Mouse (Mus musculus) lung, postnatal 10 days (tissue): ENCODE measurements around the gene Evi5.

ENCODE experiments used
- DNase-seq: peaks from one replicate; pipeline ENCODE4 v3.0.0; 2021

Evi5 gene

DNA sequence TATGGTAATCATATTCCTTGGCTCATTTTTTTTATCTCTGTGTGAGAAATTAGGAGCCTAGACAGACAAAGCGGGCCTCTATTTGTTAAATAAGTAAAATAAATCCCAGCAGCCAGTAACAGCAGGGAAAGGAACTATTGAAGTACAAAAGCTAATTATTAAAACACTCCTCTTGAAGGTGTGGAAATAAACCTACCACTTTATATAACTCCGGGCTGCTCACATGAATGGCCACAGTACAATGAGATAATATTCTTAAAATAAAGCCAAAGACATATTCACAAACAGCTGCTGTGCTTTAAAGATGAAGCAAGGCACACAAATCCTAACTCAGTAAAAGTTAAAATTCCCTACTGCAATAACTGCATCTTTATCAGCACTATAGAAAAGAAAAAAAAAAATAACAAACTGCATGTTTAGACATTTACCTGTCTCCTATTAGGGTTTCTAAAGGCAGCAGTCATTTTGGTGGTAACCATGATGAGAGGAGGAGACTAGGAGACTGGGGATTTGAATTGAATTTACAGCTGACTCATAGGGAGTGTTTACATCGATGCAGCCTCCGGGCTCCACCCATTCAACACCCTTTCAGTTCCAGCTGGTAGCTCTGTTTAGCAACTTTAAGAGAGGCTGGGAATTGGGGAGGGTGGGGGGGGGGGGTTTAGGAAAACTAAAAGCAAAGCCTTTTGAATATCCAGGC lies at the start of gene Evi5:
Gene Evi5 (minus strand): TSS at position 547 of the 700 bp plus-strand sequence.
- no peak for DNase-seq

DNA sequence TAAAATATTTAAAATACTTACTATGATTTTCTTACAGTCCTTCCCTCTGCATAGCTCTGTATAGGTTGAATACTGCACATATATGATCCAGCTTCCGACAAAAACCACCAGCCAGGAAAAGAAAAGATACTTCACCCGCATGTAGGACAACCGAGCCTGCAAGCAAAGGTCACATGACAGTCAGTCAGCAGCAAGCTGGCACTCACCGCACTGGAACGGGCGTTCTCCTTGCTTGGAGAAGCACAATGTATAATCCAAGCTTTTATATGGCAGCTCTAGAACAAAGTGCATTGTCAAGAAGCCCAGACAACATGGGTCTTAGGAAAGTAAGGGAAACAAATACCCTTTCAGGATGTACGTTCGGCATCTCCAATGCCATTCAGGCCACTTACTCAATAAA lies 49.7 kb upstream of the Evi5 start:
- no peak for DNase-seq

DNA sequence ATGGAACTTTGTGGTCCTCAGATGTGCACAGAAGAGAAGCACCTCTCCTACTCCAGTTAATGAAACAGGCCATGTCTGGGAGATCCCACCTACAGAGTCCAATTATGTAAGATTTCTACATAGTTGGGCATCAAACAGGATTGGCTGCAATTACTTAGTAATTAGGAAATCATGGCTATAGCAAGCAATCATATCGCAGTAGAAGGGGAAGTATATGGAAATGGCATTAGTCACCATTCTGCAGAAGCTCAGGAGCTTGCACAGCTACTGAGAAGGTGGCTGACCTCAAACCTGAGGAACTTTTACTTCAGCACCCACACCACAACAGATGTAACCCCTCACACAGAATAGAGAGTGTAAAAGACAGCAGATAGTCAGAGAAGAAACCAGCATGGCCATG lies 47.9 kb upstream of the Evi5 start:
- no peak for DNase-seq

DNA sequence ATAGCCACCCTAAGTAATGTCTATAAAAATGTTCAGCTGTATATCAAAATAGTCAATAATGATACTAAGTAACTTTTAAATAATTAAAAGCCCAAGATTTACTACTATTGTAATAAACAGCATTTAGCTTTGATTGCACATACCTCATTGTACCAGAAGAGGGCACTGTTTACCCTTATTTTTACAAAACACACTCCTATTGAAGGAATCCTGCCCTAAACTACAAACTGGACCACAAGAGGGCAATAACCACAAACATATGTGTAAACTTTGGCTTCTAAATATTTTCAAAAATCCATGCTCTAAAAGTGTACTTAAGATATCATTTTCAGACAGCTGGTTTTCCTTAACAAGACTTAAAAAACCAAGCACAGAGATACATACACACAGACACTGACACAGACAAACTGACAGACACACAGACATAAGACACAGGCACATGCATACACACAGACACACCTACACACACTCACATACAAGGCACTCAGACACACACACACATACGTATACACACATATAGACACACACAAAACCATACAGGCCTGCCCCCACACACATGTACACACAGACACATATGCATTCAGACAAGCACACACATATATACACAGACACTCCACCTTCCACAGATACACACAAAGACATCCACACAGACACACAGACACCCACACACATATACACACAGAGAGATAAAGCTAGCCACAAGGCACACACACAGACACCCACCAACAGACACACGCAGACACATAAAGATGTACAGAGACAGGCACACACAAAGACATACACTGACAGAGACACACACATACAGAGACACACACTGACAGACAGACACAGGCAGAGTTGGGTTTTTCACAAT lies 46.7 kb upstream of the Evi5 start:
- DNase-seq = peak; percentile 83

DNA sequence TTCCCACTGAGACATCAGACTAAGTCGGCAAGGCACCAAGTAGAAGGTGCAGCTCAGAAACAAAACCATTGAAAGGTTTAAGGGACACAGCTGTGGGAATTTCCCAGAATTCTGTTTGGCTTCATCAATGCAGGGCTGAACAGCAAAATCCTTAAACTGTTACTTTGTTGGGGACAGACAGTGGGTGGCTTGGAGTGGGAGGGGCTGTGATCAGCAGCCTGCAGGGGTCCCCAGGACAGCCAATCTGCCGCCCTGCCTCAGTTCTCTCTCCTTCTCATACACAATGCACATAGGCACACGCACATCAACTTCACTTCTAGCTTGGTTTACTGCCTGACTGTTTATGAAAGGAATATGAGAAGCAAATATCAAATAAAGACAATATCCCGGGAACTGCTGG lies 40.4 kb upstream of the Evi5 start:
- DNase-seq = no peak

DNA sequence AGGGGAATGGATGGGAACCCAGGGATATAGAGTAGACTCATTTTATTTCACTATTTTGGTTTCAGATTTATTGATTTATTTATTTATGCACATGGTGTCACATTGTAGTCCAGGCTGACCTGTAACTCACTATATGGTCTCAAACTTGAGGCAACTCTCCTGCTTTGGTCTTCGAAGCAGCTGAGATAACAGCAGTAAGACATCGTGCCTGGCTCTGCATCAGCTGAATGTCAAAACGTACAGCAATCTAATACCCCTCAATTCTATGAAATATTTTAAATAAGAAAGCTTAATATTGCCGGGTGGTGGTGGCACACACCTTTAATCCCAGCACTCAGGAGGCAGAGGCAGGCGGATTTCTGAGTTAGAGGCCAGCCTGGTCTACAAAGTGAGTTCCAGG lies 36.1 kb upstream of the Evi5 start:
- no peak for DNase-seq

DNA sequence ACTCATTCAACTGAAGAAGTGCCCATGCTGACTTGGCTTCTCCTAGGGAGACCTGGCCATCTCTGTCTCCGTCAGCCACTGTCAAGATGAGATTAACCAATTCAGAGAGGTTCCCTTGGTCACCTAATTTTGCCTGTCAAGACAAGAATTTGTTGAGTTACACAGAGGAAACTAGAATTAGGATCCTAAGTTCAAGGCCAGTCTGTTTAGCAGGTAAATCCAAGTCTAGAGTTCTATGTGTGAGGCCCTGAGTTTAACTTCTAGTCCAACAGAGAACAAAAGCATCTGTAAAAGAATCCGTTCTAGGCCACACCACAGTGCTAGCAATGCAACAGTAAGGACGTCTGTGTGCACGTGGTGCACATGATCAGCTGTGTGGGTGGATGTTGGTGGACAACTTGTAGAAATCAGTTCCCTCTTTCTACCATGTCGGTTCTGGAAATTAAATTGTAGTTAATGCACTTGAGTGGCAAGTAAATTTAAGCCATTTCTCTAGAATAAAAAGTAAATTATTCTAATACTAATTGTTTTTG lies 35.2 kb upstream of the Evi5 start:
- DNase-seq = no peak

DNA sequence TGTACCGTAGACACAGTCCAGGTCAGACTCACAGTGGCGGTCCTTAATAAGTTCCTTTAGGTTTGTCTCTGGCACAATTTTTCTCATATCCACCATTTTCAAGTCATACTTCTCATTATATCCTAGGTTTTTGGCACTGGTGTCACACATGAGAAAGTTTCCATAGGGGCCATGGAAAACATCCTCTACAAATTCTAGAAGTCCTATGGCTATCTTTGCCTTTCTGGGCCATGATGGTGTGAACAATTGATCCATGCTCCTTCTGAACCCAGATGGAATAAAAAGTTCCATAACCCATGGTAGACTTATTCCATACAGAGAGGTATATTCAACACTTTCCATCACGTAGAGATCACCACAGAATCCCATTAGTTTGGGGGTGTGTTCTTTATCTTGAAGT lies 34.8 kb upstream of the Evi5 start:
- DNase-seq = no peak

DNA sequence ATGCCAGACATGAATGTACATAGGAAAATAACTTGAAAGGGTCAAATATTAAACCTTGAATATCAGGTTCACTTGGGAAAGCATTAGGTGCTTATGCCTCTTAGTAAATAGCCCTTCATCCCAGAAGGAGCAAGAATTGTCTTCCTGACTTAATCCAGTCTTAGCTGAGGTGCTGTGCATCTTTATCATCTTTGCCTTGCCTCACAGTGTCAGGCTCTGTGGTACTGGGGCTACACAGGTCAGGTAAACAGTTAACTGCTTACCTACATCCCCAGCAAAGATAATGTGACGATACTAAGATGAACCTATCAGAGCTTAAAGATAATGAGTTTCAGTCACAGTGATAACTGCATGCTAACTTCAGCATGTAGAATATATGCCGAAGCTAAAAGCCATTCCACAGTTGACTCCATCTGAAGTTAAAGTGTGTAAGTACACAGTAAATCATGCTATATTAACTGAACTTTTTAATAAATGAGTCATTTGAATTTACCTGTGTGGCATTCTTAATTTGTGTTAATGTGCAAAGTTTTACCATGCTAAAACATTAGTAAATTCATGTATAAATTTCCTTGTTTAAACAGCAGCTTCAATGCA lies 33.7 kb upstream of the Evi5 start:
- no peak for DNase-seq

DNA sequence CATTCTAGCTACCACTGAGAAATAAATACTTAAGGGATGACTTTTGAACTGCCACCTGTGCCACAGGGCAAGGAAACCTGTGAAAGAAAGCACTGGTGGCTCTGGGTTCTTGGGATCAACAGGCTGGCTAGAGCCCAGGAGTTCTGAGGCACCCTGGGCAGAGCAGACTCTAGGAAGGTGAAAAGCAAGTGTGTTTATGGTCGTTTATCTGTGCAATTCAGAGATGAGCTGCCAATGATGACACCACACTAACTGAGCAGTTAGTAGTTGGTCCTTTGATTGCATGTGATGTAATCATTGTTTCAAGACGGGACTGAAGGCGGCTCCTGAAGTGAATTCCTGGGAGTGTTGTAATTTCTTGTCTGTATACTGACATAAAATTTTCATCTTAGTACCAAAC lies 29.4 kb upstream of the Evi5 start:
- DNase-seq = no peak

DNA sequence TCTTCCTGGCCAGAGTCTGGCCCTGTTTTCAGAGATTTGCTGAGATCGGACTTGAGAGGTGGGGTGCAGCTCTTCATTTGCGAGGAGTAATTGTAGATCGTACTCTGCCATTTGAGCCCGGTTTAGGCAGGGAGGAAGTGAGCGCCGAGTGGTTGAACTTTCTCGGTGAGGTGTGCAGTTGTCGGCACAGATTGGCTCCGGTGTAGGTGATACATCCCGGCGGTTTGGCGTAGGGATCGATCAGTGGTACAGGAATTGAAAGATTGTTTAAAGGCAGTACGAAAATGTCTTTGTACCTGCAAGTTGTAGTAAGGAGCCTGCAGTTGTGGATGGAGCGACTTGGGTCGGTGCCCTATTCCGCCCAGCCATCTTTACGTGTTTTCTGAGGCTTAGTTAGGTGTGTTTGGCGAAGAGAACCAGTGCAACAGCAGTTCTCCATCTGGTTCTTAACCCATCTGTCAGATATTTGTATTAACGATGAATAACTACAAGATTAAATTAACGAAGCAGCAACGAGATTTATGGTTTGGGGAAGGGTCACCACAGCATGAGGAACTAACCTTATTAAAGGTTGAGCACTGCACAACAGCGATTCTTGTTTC lies 26.2 kb upstream of the Evi5 start:
- no peak for DNase-seq

DNA sequence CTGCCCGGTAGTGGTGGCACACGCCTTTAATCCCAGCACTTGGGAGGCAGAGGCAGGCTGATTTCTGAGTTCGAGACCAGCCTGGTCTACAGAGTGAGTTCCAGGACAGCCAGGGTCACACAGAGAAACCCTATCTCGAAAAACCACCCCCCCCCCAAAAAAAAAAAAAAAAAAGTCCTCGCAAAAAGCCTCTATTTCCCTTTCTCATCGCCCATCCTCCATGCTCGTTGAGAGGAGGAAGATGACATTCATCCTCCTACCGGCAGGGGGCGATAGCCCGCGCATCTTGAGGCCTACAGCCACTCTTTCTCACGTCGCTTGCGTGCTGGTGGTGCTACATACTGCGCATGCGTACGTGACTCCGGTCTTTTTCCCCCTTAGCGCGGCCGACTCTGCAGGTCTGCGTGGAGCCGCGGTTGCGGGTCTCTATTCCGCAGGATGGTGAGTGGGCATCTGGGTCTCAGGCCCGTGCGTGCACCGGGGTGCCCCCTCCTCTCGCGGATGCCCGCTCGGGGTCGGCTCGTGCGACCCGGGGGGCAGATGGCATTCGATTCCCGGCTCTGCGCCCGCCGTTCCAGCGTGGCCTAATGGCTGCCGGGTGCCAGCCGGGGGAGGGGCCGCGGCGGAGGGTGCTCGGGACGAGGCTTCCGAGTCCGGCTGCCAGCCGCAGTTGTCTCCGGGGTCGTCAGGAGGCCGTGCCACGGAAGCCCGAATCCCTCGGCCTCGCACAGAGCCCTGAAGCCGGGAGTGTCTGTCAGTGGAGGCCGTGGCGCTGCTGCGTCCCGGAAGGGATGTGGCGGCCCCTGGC lies 25.5 kb upstream of the Evi5 start, which contains the start of gene Rpl5:
Gene Rpl5 (plus strand): TSS at position 297 of the 808 bp plus-strand sequence.
- DNase-seq = peak; percentile 97

DNA sequence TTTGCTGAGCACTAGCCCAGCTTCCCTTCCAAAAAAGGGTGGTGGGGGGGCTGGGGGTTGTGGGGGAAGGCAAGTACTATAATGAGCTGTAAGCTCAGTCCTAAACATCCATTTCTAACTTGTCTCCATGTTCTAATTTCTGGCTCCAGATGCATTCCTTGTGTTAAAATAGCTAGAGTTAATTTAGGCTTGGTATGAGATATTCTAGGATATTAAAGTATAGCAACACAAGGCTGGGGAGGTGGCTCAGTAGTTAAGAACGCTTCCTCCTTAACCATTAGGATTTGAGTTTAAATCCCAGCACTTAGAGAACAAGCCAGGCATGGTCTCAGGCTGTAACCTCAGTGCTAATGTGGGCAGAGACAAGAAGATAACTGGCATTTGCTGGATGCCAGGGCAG lies 21.4 kb upstream of the Evi5 start:
- no peak for DNase-seq

DNA sequence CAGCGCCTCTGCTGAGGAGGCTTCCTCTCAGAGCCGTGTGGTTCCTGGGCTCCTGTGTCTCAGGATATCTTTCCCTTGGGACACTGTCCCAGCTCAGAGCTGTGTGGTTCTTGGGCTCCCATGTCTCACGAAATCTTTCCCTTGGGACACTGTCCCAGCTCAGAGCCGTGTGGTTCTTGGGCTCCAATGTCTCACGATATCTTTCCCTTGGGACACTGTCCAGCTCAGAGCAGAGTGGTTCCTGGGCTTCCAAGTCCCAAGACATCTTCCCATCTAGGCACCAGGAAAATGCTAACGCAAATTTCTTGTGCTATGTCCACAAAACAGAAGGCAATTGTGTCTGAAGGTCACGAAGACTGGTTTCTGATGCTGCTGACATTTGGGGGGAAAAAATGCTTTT lies 19.8 kb upstream of the Evi5 start:
- DNase-seq = no peak

DNA sequence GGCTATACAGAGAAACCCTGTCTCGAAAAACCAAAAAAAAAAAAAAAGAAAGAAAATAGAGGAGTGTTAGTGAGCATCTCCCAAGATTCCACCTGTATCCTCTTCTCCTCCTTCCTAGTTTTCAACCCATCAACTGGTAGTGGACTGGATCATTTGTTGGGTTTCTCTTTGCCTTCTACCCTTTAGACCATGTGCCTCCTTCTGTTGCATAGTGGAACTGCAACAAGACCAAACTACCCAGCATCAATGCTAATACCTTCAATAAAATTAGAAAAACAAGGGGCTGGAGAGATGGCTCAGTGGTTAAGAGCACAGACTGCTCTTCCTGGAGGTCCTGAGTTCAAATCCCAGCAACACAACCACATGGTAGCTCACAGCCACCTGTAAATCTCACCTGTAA lies 16.6 kb upstream of the Evi5 start:
- peak; percentile 63 for DNase-seq

DNA sequence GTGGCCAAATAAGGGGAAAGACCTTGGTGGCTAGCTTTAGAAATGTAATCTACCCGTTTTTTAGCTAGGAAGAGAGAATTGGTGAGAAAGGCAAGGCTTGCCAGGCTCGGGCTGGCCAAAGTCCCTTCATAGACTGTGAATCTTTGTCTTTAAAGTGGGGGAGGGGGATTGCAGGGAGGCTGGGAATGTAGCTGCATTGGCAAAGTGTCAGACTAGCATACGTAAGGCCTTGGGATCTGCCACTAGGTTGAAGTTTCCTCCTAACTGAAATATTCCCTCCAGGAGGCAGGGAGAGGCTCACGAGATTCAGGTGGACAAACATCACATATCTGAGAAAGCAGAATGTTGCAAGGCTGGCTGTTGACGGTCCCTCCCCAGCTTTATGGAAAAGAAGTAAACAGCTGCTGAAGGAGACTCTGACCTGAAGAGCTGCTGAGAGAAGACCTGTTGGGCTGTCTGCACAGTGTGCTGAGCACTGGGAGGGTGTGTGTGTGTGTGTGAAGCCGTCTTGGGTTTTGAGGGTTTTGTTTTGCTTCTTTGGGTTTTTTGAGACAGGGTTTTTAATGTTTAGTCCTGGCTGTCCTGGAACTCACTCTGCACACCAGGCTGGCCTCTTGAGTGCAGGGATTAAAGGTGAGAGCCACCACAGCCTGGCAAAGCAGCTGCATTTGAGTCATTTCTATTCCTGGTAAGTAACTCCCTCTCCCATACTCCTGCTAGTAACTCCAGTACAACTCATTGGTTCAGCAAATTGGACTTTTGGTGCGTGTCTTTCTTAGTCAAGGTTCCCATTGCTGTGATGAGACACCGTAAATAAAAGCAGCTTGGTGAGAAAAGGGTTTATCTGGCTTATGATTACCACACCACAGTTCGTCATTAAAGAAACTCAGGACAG lies 15.3 kb upstream of the Evi5 start:
- DNase-seq = peak; percentile 10

DNA sequence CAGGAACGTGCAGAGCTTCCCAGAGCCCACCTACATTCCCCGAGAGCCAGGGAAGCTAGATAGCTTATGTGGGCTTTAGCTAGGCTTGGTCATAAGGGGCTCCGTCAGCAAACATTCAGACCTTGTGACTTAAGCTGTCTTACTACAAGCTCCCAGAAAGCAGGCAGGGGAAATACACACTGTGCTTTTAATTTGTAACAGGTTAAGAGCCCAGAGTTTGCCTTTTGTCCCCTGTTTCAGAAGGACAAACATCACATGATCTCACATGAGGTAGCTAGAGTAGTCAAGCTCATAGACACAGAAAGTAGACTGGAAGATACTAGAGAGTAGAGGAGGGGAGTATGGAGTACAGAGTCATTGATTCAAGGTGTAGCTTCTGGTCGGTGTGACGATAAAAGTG lies 5.8 kb upstream of the Evi5 start:
- no peak for DNase-seq

DNA sequence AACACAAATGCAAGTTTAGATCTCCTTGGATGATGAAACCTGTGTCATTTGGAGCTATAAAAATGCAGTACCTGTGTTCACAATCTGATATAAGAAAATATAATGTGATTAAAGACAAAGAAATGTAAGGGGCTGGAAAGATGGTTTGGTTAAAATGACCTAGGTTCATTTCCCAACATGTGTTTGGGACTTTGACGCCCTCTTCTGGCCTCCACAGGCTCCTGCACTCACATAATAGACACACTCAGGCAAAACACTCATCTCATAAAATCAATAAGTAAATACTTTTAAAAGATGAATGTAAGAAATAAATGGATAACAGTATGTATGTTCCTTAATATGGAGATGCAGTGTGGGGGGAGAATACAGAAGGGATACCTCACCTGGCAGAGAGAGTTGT lies 2.1 kb upstream of the Evi5 start:
- no peak for DNase-seq

DNA sequence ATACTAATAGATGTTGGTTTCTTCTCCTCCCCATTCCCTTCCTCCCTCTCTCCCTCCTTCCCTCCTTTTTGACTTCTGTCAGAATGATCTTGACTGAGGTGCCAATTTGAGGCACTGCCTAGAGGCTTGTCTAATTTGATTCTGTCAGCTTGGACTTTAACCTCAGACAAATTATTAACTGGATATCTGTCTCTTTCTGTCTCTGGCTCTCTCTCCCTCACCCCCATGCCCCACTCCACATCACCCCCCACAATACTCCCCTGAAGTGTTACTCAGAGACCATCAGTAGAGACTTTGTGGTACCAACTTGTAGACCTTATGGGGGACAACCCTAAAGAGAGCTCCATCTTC lies 329 bp upstream of the Evi5 start:
- no peak for DNase-seq

DNA sequence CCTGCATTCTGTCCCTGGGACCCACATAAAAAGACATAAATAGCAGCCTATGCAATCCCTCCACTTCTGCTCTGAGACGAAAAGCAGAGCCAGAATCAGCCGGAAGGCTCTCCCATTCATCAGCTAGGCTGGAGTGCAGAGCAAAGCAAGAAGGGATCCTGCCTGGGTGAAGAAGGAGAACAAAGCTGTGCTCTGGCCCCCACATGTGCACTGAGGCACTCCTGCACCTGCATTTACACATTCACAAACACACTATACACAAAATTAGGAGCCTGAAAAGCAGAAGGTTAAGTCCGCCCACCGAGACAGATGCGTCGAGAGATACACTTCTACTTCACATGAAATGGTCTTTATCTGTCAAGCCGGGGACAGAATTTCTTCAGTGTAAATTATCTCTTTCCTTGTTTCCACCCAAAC lies 1.0 kb downstream of the Evi5 start:
- DNase-seq = no peak

DNA sequence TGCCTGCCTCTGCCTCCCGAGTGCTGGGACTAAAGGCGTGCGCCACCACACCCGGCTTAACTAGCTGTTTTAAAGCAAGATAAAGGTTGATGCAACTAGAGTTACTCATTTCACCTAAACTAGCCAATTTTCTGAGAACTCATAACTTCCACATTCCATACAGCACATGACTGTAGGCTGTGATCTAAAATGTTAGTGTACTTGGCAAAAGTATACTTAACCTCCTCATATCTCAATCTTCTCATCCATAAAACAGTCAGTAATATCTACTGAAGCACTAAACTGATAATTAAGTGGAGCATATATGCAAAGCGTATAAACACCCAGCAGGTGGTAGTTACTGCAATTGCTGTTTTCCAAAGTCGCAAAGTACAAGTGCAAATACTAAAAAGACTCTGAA lies 1.6 kb downstream of the Evi5 start:
- no peak for DNase-seq

DNA sequence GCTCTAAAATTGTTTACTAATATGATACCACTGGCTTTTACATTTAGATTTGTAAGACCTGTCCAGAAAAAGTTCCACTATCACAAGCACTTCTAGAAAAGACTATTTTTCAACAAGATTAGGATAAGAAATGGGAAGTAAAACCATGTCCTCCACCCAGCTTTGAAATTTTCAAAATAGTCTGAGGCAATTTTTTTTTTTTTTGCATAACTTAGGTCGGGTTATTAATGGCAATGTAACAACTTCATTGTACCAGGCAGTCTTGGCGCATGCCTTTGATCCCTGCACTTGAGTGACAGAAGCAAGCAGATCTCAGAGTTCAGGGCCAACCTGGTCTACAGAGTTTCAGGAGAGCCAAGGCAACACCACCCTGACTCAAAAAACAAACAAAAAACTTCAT lies 5.2 kb downstream of the Evi5 start:
- DNase-seq = no peak
